Mouse (Mus musculus): ENCODE data around the gene Ifi205.
A peak's percentile ranks its signal among the peaks of the same experiment; 100 is the strongest.

The Ifi205 gene

GRCm38 (mm10) chr1:173973111-173973510 is 58.5 kb downstream of the Ifi205 start:
- peak; percentile 12 to 34 for DNase-seq (ENCODE audit: low spot score in 2 of 2)
